Mouse (Mus musculus): ENCODE measurements at regions not wholly inside any gene's neighbourhood (a gene's known extent, or its start where the extent isn't known, plus 50 kb on each side); places are given as distances from the start of the nearest gene placed in this dataset.

GRCm38 (mm10) chr13:84565644-84566532 is 343.8 kb downstream of the Tmem161b start:
- no peak for DNase-seq (ENCODE audit: low spot score)

GRCm38 (mm10) chr13:84566533-84566832 is 344.4 kb downstream of the Tmem161b start:
- H3K4me1 ChIP-seq (replicated peaks; ENCODE audit: control insufficient read depth, insufficient read depth, low read length): no peaks in the 10 kb centered on the region
- no peaks in the 10 kb centered on the region for H3K27me3 ChIP-seq (replicated peaks; ENCODE audit: control insufficient read depth, insufficient read depth, low read length)
- no peak overlapping the region for H3K4me3 ChIP-seq (ENCODE audit: low read depth, low read length)
- no peak overlapping the region for H3K9ac ChIP-seq (ENCODE audit: low read depth, low read length)
- no peak for ATAC-seq (replicated peaks; ENCODE audit: low FRiP score)
- no peak overlapping the region for H3K27ac ChIP-seq (ENCODE audit: low read depth, low read length)
- 80% methylated on average over 6 of the region's 6 CpGs for WGBS
- H3K36me3 ChIP-seq (ENCODE audit: control insufficient read depth, insufficient read depth, low read length): no peaks in the 10 kb centered on the region
- no peak for DNase-seq (ENCODE audit: low spot score)
- H3K9me3 ChIP-seq (ENCODE audit: control insufficient read depth, low read length): no peaks in the 10 kb centered on the region
- no peak overlapping the region for H3K4me2 ChIP-seq

More at GRCm38 (mm10) chr13:84565644-84566532, 343.8 kb downstream of the Tmem161b start:
- no peak overlapping the region for H3K27ac ChIP-seq (ENCODE audit: low read depth, low read length)
- H3K4me2 ChIP-seq: no peak overlapping the region
- H3K4me1 ChIP-seq (replicated peaks; ENCODE audit: control insufficient read depth, insufficient read depth, low read length): no peaks in the 10 kb centered on the region
- H3K9me3 ChIP-seq (ENCODE audit: control insufficient read depth, low read length): no peaks in the 10 kb centered on the region
- WGBS: 76% methylated on average over 11 of the region's 11 CpGs
- no peak overlapping the region for H3K4me3 ChIP-seq (ENCODE audit: low read depth, low read length)
- ATAC-seq (replicated peaks; ENCODE audit: low FRiP score): no peak
- no peak overlapping the region for H3K9ac ChIP-seq (ENCODE audit: low read depth, low read length)
- H3K27me3 ChIP-seq (replicated peaks; ENCODE audit: control insufficient read depth, insufficient read depth, low read length): no peaks in the 10 kb centered on the region
- no peaks in the 10 kb centered on the region for H3K36me3 ChIP-seq (ENCODE audit: control insufficient read depth, insufficient read depth, low read length)

GRCm38 (mm10) chr13:84569371-84569770 is 347.3 kb downstream of the Tmem161b start:
- Histone ChIP-seq H3K27me3 (replicated peaks; ENCODE audit: control insufficient read depth, insufficient read depth, low read length) (no peaks in the 10 kb centered on the region), H3K4me3 (ENCODE audit: low read depth, low read length) (no peak overlapping the region), H3K4me1 (replicated peaks; ENCODE audit: control insufficient read depth, insufficient read depth, low read length) (no peaks in the 10 kb centered on the region), H3K9me3 (ENCODE audit: control insufficient read depth, low read length) (no peaks in the 10 kb centered on the region), H3K27ac (ENCODE audit: low read depth, low read length) (no peak overlapping the region), H3K4me2 (no peak overlapping the region), H3K9ac (ENCODE audit: low read depth, low read length) (no peak overlapping the region), H3K36me3 (ENCODE audit: control insufficient read depth, insufficient read depth, low read length) (no peaks in the 10 kb centered on the region)
- DNase-seq (ENCODE audit: low spot score): no peak
- ATAC-seq (replicated peaks; ENCODE audit: low FRiP score): no peak

GRCm38 (mm10) chr13:84570206-84570605 is 348.1 kb downstream of the Tmem161b start:
- H3K9ac ChIP-seq (ENCODE audit: low read depth, low read length): no peak overlapping the region
- H3K4me3 ChIP-seq (ENCODE audit: low read depth, low read length): no peak overlapping the region
- DNase-seq (ENCODE audit: low spot score) (no peak), ATAC-seq (replicated peaks; ENCODE audit: low FRiP score) (no peak)
- H3K36me3 ChIP-seq (ENCODE audit: control insufficient read depth, insufficient read depth, low read length): no peaks in the 10 kb centered on the region
- no peak overlapping the region for H3K4me2 ChIP-seq
- no peaks in the 10 kb centered on the region for H3K4me1 ChIP-seq (replicated peaks; ENCODE audit: control insufficient read depth, insufficient read depth, low read length)
- WGBS: 88% methylated on average over 2 of the region's 2 CpGs
- no peaks in the 10 kb centered on the region for H3K9me3 ChIP-seq (ENCODE audit: control insufficient read depth, low read length)
- H3K27me3 ChIP-seq (replicated peaks; ENCODE audit: control insufficient read depth, insufficient read depth, low read length): no peaks in the 10 kb centered on the region
- H3K27ac ChIP-seq (ENCODE audit: low read depth, low read length): no peak overlapping the region

GRCm38 (mm10) chr13:84570984-84571844 is 349.1 kb downstream of the Tmem161b start:
- no peaks in the 10 kb centered on the region for H3K36me3 ChIP-seq (ENCODE audit: control insufficient read depth, insufficient read depth, low read length)
- ATAC-seq (replicated peaks; ENCODE audit: low FRiP score) (no peak), DNase-seq (ENCODE audit: low spot score) (no peak)
- H3K9ac ChIP-seq (ENCODE audit: low read depth, low read length): no peak overlapping the region
- H3K27ac ChIP-seq (ENCODE audit: low read depth, low read length): no peak overlapping the region
- WGBS: 56% methylated on average over 10 of the region's 10 CpGs
- H3K4me2 ChIP-seq: no peak overlapping the region
- H3K27me3 ChIP-seq (replicated peaks; ENCODE audit: control insufficient read depth, insufficient read depth, low read length): no peaks in the 10 kb centered on the region
- H3K4me3 ChIP-seq (ENCODE audit: low read depth, low read length): no peak overlapping the region
- H3K4me1 ChIP-seq (replicated peaks; ENCODE audit: control insufficient read depth, insufficient read depth, low read length): no peaks in the 10 kb centered on the region
- no peaks in the 10 kb centered on the region for H3K9me3 ChIP-seq (ENCODE audit: control insufficient read depth, low read length)

GRCm38 (mm10) chr13:84571845-84572193 is 349.7 kb downstream of the Tmem161b start:
- Histone ChIP-seq H3K36me3 (ENCODE audit: control insufficient read depth, insufficient read depth, low read length) (no peaks in the 10 kb centered on the region), H3K4me1 (replicated peaks; ENCODE audit: control insufficient read depth, insufficient read depth, low read length) (no peaks in the 10 kb centered on the region), H3K4me2 (no peak overlapping the region), H3K9ac (ENCODE audit: low read depth, low read length) (no peak overlapping the region), H3K4me3 (ENCODE audit: low read depth, low read length) (no peak overlapping the region), H3K27ac (ENCODE audit: low read depth, low read length) (no peak overlapping the region), H3K27me3 (replicated peaks; ENCODE audit: control insufficient read depth, insufficient read depth, low read length) (no peaks in the 10 kb centered on the region), H3K9me3 (ENCODE audit: control insufficient read depth, low read length) (no peaks in the 10 kb centered on the region)
- no peak for ATAC-seq (replicated peaks; ENCODE audit: low FRiP score)
- WGBS: 85% methylated on average over 3 of the region's 3 CpGs
- no peak for DNase-seq (ENCODE audit: low spot score)

- Histone ChIP-seq H3K27me3 (replicated peaks; ENCODE audit: control insufficient read depth, insufficient read depth, low read length) (no peaks in the 10 kb centered on the region), H3K27ac (ENCODE audit: low read depth, low read length) (no peak overlapping the region), H3K4me3 (ENCODE audit: low read depth, low read length) (no peak overlapping the region), H3K4me1 (replicated peaks; ENCODE audit: control insufficient read depth, insufficient read depth, low read length) (no peaks in the 10 kb centered on the region), H3K9ac (ENCODE audit: low read depth, low read length) (no peak overlapping the region), H3K9me3 (ENCODE audit: control insufficient read depth, low read length) (no peaks in the 10 kb centered on the region), H3K36me3 (ENCODE audit: control insufficient read depth, insufficient read depth, low read length) (no peaks in the 10 kb centered on the region), H3K4me2 (no peak overlapping the region)
- 88% methylated on average over 2 of the region's 2 CpGs for WGBS
- DNase-seq (ENCODE audit: low spot score) (no peak), ATAC-seq (replicated peaks; ENCODE audit: low FRiP score) (no peak)
These were observed 350.1 kb downstream of the Tmem161b start for GRCm38 (mm10) chr13:84572231-84572630.

- Histone ChIP-seq H3K36me3 (ENCODE audit: control insufficient read depth, insufficient read depth, low read length) (no peaks in the 10 kb centered on the region), H3K4me2 (no peak overlapping the region), H3K4me3 (ENCODE audit: low read depth, low read length) (no peak overlapping the region), H3K27ac (ENCODE audit: low read depth, low read length) (no peak overlapping the region), H3K4me1 (replicated peaks; ENCODE audit: control insufficient read depth, insufficient read depth, low read length) (no peaks in the 10 kb centered on the region), H3K27me3 (replicated peaks; ENCODE audit: control insufficient read depth, insufficient read depth, low read length) (no peaks in the 10 kb centered on the region), H3K9ac (ENCODE audit: low read depth, low read length) (no peak overlapping the region), H3K9me3 (ENCODE audit: control insufficient read depth, low read length) (no peaks in the 10 kb centered on the region)
- ATAC-seq (replicated peaks; ENCODE audit: low FRiP score): no peak
- DNase-seq (ENCODE audit: low spot score): no peak
These were observed 374.6 kb downstream of the Tmem161b start for GRCm38 (mm10) chr13:84596585-84597142.
